Mouse (Mus musculus) cerebellum, adult 2 months (tissue): ENCODE measurements around the gene Map1lc3b.

Source experiments
- CTCF ChIP-seq: fragments of 200-500 bp; IDR thresholded peaks from 2 replicates; pipeline ENCODE4 v1.5.1; 2011; ENCODE audit warnings: low read depth, mild to moderate bottlenecking, control low read depth, low read length, moderate library complexity, borderline replicate concordance; ENCODE audit not compliant: insufficient read depth
- POLR2A ChIP-seq: fragments of 200-500 bp; IDR thresholded peaks from 2 replicates; pipeline ENCODE4 v1.6.1; 2011; ENCODE audit warnings: low read length, control low read depth, borderline replicate concordance; ENCODE audit not compliant: insufficient read depth

DNA sequence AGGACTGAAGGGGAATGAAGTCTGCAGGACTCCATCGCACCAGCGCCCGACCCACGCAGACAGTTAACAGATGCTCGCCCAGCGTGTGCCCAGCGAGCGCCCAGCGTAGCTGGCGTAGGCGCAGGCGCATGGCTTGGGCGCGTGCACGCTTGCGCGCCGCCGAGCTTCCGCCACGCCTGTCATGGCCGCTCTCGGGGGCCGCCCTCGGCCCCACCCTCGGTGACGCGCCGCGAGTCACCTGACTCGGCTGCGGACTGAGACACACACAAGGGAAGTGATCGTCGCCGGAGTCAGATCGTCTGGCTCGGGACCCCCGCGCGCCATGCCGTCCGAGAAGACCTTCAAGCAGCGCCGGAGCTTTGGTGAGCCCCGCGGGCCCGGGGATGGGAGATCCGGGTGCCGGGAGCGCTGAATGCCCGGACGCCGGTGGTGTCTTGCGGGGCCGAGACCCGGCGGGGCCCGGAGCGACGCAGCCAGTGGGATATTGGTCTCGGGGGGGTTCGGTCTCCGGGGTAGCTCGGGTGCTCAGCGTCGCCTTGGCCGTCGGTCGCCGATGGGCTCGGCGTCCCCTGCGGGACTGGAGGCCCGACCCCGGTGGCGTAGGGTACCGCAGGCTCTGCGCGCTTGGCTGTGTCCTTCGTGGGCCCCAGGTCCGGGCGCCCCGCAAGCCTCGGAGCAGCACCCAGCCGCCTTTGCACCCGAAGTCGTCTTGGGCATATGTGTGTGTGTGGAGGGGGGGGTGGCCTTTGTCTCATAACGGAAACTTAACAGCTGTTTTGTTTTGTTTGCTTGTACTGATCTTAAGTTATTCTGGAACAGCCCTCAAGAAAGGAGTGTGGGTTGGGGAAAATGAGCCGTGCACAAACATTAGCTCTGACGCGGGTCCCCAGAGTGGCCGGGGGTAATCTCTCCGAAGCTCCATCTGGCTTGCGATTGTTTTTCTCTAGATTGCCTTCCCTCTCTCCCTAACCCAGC, at the start of gene Map1lc3b:
- TF ChIP-seq CTCF (no peak), POLR2A (0 out of 2 replicates have a peak, but pooled peaks have one; percentile 70)
